Mouse (Mus musculus) cerebellum, adult 11-12 months (tissue): ENCODE data around the gene Slc29a1.

Experiments
- DNase-seq: peaks from one replicate; pipeline ENCODE4 v3.0.0; 2022

Slc29a1 gene

GRCm38 (mm10) chr17:45548541-45549512 lies 50.6 kb downstream of the Slc29a1 start:
- DNase-seq: peak; percentile 82

- DNase-seq: peak; percentile 69
These were observed 51.8 kb downstream of the Slc29a1 start for GRCm38 (mm10) chr17:45547461-45548190.

GRCm38 (mm10) chr17:45546941-45547340 lies 52.5 kb downstream of the Slc29a1 start:
- peak; percentile 84 for DNase-seq

- DNase-seq: peak; percentile 65
These were observed 54.0 kb downstream of the Slc29a1 start for GRCm38 (mm10) chr17:45545278-45545961.

GRCm38 (mm10) chr17:45544873-45545277 lies 54.5 kb downstream of the Slc29a1 start:
- DNase-seq: peak; percentile 66

- DNase-seq: peak; percentile 76
These were observed 55.2 kb downstream of the Slc29a1 start for GRCm38 (mm10) chr17:45544001-45544872.

GRCm38 (mm10) chr17:45543115-45543514 lies 56.3 kb downstream of the Slc29a1 start:
- DNase-seq: peak; percentile 67

DNA sequence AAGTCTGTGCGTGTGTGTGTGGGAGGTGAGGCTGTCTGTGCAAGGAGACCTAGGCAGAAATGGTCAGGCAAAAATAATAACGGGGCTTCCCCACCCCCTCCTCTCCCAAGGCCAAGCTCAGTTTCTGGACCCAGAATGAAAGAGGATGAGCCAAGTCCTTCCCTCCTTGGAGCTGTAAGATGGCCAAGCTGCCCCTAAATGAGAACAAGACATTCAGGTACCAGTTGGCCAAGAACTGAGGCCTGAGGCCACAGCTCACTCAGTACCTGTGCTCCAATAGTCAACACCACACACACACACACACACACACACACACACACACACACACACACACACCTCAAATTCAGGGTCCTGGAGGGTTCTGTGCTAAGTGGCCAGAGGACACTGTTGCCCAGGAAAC lies 56.7 kb downstream of the Slc29a1 start:
- peak; percentile 78 for DNase-seq

GRCm38 (mm10) chr17:45542129-45542528 lies 57.3 kb downstream of the Slc29a1 start:
- peak; percentile 49 for DNase-seq

- peak; percentile 49 for DNase-seq
These were observed 59.7 kb downstream of the Slc29a1 start for GRCm38 (mm10) chr17:45539664-45540063.

GRCm38 (mm10) chr17:45538394-45538793 lies 61.0 kb downstream of the Slc29a1 start:
- no peak for DNase-seq

- no peak for DNase-seq
These were observed 63.1 kb downstream of the Slc29a1 start for GRCm38 (mm10) chr17:45536264-45536663.
